Mouse (Mus musculus): ENCODE measurements around the gene Spata22. TPM values are rescaled to one million over a fixed set of nuclear protein-coding genes. Genes with fewer than 3 reads are reported as not detected.
A peak's percentile ranks its signal among the peaks of the same experiment; 100 is the strongest.

Gene Spata22
- total and polyA plus RNA-seq, 3 experiments: not detected

DNA sequence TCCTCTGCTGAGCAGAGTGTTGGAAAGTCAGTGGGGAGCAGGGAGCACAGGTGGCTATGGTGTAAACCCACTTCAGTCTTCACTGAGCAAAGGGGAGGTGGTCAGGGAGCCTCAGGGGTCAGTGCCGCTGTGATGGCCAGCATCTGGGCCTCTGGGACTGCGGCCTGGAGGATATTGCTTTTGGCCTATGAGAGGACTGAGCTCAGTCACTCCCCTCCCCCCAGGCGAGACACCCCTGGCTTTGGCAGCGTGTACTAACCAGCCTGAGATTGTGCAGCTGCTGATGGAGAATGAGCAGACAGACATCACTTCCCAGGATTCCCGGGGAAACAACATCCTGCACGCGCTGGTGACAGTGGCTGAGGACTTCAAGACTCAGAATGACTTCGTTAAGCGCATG lies 46.2 kb upstream of the Spata22 start:
- Histone ChIP-seq H3K79me2 (replicated peaks; ENCODE audit: control insufficient read depth, extremely low read depth, insufficient read depth, poor library complexity, severe bottlenecking) (no peaks in the 10 kb centered on the region), H3K4me1 (ENCODE audit: control insufficient read depth in 1 of 2, insufficient read depth in 2 of 2) (peaks cover 18 to 37% of the 10 kb centered on the region in 2 experiments), H3K9me3 (replicated peaks; ENCODE audit: low read length) (no peaks in the 10 kb centered on the region), H3K27ac (ENCODE audit: insufficient read depth, low read depth) (no peak overlapping the region), H3K4me3 (replicated peaks in 1 of 3; ENCODE audit: low read depth in 2 of 3, low read length in 2 of 3, poor library complexity in 1 of 3) (no peak overlapping the region), H3K27me3 (replicated peaks) (peaks cover 91% of the 10 kb centered on the region), H3K9ac (ENCODE audit: insufficient read depth, low read depth) (no peak overlapping the region), H3K36me3 (replicated peaks in 1 of 2; ENCODE audit: control insufficient read depth in 1 of 2, insufficient read depth in 1 of 2, low read length in 1 of 2) (no peaks in the 10 kb centered on the region), H3K4me2 (ENCODE audit: insufficient read depth, low read depth, poor library complexity, severe bottlenecking) (no peak overlapping the region)
- no peak for DNase-seq (ENCODE audit: extremely low read depth)
- dilution Hi-C loops (cut with MboI; ENCODE audit: extremely low pct_ligation_motif_present, extremely low pct_unique_long_range_greater_than_20kb, low sequenced_read_pairs): no loop called here
- in situ Hi-C loops (cut with MboI; ENCODE audit: low pct_ligation_motif_present, low pct_unique_long_range_greater_than_20kb, low sequenced_read_pairs): loop anchor here (10.0 to 25.0 kb wide), 2 partner anchors 149 to 1079 kb away; partner anchors contain the start of genes Haspin, Olfr411 and Olfr412
- TF ChIP-seq ZKSCAN1 (IDR thresholded peaks at IDR 0.05; ENCODE audit: borderline replicate concordance, low read depth, low read length) (no peak), PAX5 (IDR thresholded peaks at IDR 0.05; ENCODE audit: low read length) (no peak), MAZ (IDR thresholded peaks at IDR 0.05; ENCODE audit: low read depth, low read length) (no peak), ZC3H11A (IDR thresholded peaks at IDR 0.05; ENCODE audit: low read depth, low read length) (no peak), RAD21 (IDR thresholded peaks at IDR 0.05; ENCODE audit: low read depth, low read length) (no peak), JUN (IDR thresholded peaks at IDR 0.05; ENCODE audit: insufficient read depth, low read depth, low read length) (no peak), ZMIZ1 (IDR thresholded peaks at IDR 0.05; ENCODE audit: low read depth, low read length) (no peak), HCFC1 (IDR thresholded peaks at IDR 0.05; ENCODE audit: low read depth, low read length) (no peak), POLR2A (IDR thresholded peaks at IDR 0.05; ENCODE audit: low read depth, low read length) (no peak), CHD1 (IDR thresholded peaks at IDR 0.05; ENCODE audit: low read depth, low read length) (no peak), GABPA (IDR thresholded peaks at IDR 0.05; ENCODE audit: insufficient replicate concordance, low read depth, low read length) (no peak), IRF4 (IDR thresholded peaks at IDR 0.05; ENCODE audit: low read depth, low read length) (no peak), SMC3 (IDR thresholded peaks at IDR 0.05; ENCODE audit: low read depth, low read length) (no peak), CHD2 (IDR thresholded peaks at IDR 0.05; ENCODE audit: low read length) (no peak), ELF1 (IDR thresholded peaks at IDR 0.05; ENCODE audit: low read depth, low read length) (no peak)

DNA sequence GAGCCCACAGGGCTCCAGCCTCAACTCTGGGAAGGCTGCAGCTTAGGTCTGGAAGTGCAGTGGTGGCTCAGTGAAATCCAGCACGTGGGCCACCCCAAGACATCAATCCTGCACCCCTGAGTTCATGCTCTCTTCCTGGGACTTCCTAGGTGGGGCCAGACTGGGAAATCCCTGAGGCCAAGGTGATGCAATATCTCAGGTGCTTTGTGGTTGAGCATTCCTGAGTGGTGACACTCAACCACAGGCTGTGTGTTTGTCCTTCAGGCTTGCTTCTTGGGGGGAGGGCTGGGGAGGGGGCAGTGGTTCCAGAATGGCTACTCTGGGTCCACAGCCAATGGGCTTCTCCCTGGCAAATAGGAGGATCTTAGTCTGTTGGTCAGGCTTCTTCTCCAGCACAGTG lies 45.6 kb upstream of the Spata22 start:
- Histone ChIP-seq H3K79me2 (replicated peaks; ENCODE audit: control insufficient read depth, extremely low read depth, insufficient read depth, poor library complexity, severe bottlenecking) (no peaks in the 10 kb centered on the region), H3K27ac (ENCODE audit: insufficient read depth, low read depth) (no peak overlapping the region), H3K4me1 (ENCODE audit: control insufficient read depth in 1 of 2, insufficient read depth in 2 of 2) (peaks cover 18 to 37% of the 10 kb centered on the region in 2 experiments), H3K9ac (ENCODE audit: insufficient read depth, low read depth) (no peak overlapping the region), H3K4me2 (ENCODE audit: insufficient read depth, low read depth, poor library complexity, severe bottlenecking) (no peak overlapping the region), H3K36me3 (replicated peaks in 1 of 2; ENCODE audit: control insufficient read depth in 1 of 2, insufficient read depth in 1 of 2, low read length in 1 of 2) (no peaks in the 10 kb centered on the region), H3K9me3 (replicated peaks; ENCODE audit: low read length) (no peaks in the 10 kb centered on the region), H3K4me3 (replicated peaks in 1 of 3; ENCODE audit: low read depth in 2 of 3, low read length in 2 of 3, poor library complexity in 1 of 3) (no peak overlapping the region), H3K27me3 (replicated peaks) (peaks cover 92% of the 10 kb centered on the region)
- dilution Hi-C loops (cut with MboI; ENCODE audit: extremely low pct_ligation_motif_present, extremely low pct_unique_long_range_greater_than_20kb, low sequenced_read_pairs) (no loop called here), in situ Hi-C loops (cut with MboI; ENCODE audit: low pct_ligation_motif_present, low pct_unique_long_range_greater_than_20kb, low sequenced_read_pairs) (loop anchor here (10.0 to 25.0 kb wide), 2 partner anchors 149 to 1078 kb away; partner anchors contain the start of genes Haspin, Olfr411 and Olfr412)
- peak; percentile 32 for TF ChIP-seq BHLHE40 (IDR thresholded peaks at IDR 0.05; ENCODE audit: low read depth, low read length)
- no peak for TF ChIP-seq USF1 (IDR thresholded peaks at IDR 0.05; ENCODE audit: low read depth, low read length)
- DNase-seq (ENCODE audit: extremely low read depth): no peak

Measured in CH12.LX (cell line).